Mouse (Mus musculus) limb, embryonic 10.5 days (tissue): Measurements from ENCODE around the gene Sbf2. TPM values are rescaled to one million over a fixed set of nuclear protein-coding genes. Genes with fewer than 3 reads are reported as not detected.
A peak's percentile ranks its signal among the peaks of the same experiment; 100 is the strongest.

ENCODE experiments used
- DNase-seq: peaks from one replicate; pipeline ENCODE4 v3.0.0-alpha.2; 2017; ENCODE audit warnings: low spot score
- H3K27ac ChIP-seq: fragments of 300-500 bp; sonication (generic); 2 replicates; pipeline ENCODE4 v1.5.1; 2016; ENCODE audit warnings: mild to moderate bottlenecking
- H3K27me3 ChIP-seq: fragments of 300-500 bp; sonication (generic); 2 replicates; pipeline ENCODE4 v1.6.1; 2016; ENCODE audit warnings: low read depth, mild to moderate bottlenecking; ENCODE audit not compliant: poor library complexity, severe bottlenecking
- H3K36me3 ChIP-seq: fragments of 300-500 bp; sonication (generic); 2 replicates; pipeline ENCODE4 v1.6.1; 2016; ENCODE audit warnings: mild to moderate bottlenecking, moderate library complexity
- H3K4me1 ChIP-seq: fragments of 300-500 bp; sonication (generic); 2 replicates; pipeline ENCODE4 v1.6.1; 2016
- H3K4me3 ChIP-seq: fragments of 300-500 bp; sonication (generic); 2 replicates; pipeline ENCODE4 v1.5.1; 2016; ENCODE audit warnings: mild to moderate bottlenecking, moderate library complexity
- H3K9me3 ChIP-seq: fragments of 300-500 bp; sonication (generic); replicated peaks from 2 replicates; pipeline ENCODE4 v1.6.1; 2016; ENCODE audit warnings: mild to moderate bottlenecking
- WGBS: fragments of 180-500 bp; shearing (Covaris S2); methylation state at CpG from one replicate; pipeline ENCODE4 v1.1.7; 2016; 5-methylcytosine and 5-hydroxymethylcytosine counted together
- polyA plus RNA-seq: library from polyadenylated mRNA; unstranded; fragments of >200 nt; fragmentation: Nextera tagmentation; extraction: Ambion mirVana; gene quantifications from 2 replicates; pipeline ENCODE4 v1.2.1, GENCODE M21; 2016

Sbf2 gene
- polyA plus RNA-seq, 1 experiment from 2014 or later = 28.7 TPM

- Histone ChIP-seq H3K27me3 (no peaks in the 10 kb centered on the region), H3K36me3 (no peaks in the 10 kb centered on the region), H3K27ac (peak overlapping the region; percentile 91), H3K4me3 (no peak overlapping the region), H3K4me1 (peaks cover 39% of the 10 kb centered on the region), H3K9me3 (no peaks in the 10 kb centered on the region)
- DNase-seq = no peak
- 91% methylated on average over 17 of the region's 17 CpGs for WGBS
Observed at GRCm38 (mm10) chr7:110298739-110299410, 315.8 kb downstream of the Sbf2 start.

DNA sequence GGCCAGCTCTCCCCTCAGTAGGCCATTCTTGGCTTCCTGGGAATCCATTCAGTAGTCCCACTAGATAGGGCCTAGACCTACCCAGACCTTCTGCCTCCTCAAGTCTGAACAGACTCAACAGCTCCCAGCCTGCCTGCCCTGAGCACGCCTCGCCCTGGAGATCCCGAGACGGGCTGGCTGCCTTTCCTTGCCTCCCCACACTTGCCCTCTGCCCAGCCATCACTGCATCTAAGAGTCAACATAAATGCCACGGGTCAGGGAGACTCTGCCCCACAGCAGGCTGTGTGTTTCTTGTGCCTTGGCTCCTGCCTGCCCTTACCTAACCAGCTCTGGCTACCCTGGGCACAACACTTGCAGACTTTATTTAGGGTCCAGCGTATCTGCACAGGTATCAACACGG, 316.6 kb downstream of the Sbf2 start:
- Histone ChIP-seq H3K9me3 (no peaks in the 10 kb centered on the region), H3K27ac (peak overlapping the region; percentile 91), H3K4me3 (no peak overlapping the region), H3K36me3 (no peaks in the 10 kb centered on the region), H3K27me3 (no peaks in the 10 kb centered on the region), H3K4me1 (peaks cover 39% of the 10 kb centered on the region)
- WGBS = 80% methylated on average over 7 of the region's 7 CpGs
- no peak for DNase-seq

DNA sequence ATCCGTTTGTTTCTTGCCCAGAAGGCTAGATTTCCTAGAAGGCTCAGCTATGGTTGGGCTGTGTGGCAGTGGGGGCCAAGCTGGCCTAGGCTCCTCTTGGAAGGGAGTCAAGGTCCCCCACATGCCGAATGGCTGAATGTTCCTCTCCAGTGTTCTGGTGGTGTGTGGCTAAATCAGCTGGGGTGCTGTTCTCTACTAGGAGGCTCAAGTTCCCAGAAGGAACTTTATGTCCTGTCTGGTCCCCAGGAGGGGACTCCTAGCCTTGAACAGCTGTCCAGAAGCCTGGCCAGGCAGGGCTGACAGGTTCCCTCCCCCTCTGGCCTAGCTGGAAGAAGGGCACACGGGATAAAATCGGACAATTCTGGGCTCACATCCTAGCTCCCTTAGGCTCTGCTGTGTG, 317.1 kb downstream of the Sbf2 start:
- no peaks in the 10 kb centered on the region for H3K36me3 ChIP-seq
- H3K27me3 ChIP-seq = no peaks in the 10 kb centered on the region
- no peaks in the 10 kb centered on the region for H3K9me3 ChIP-seq
- DNase-seq = no peak
- peak overlapping the region; percentile 32 for H3K4me3 ChIP-seq
- peaks cover 39% of the 10 kb centered on the region for H3K4me1 ChIP-seq
- WGBS = 49% methylated on average over 4 of the region's 4 CpGs
- peak overlapping the region; percentile 91 for H3K27ac ChIP-seq

GRCm38 (mm10) chr7:110296889-110297603, 317.7 kb downstream of the Sbf2 start:
- peak; percentile 84 for DNase-seq
- Histone ChIP-seq H3K4me1 (peaks cover 39% of the 10 kb centered on the region), H3K36me3 (no peaks in the 10 kb centered on the region), H3K4me3 (peak overlapping the region; percentile 32), H3K27ac (peak overlapping the region; percentile 91), H3K9me3 (no peaks in the 10 kb centered on the region), H3K27me3 (no peaks in the 10 kb centered on the region)
- WGBS = 17% methylated on average over 17 of the region's 17 CpGs

- H3K4me1 ChIP-seq = peaks cover 9% of the 10 kb centered on the region
- H3K27ac ChIP-seq = no peak overlapping the region
- H3K36me3 ChIP-seq = no peaks in the 10 kb centered on the region
- WGBS = 89% methylated on average over 4 of the region's 4 CpGs
- no peaks in the 10 kb centered on the region for H3K9me3 ChIP-seq
- H3K27me3 ChIP-seq = no peaks in the 10 kb centered on the region
- DNase-seq = no peak
- no peak overlapping the region for H3K4me3 ChIP-seq
Observed at GRCm38 (mm10) chr7:110289647-110290046, 325.1 kb downstream of the Sbf2 start.

DNA sequence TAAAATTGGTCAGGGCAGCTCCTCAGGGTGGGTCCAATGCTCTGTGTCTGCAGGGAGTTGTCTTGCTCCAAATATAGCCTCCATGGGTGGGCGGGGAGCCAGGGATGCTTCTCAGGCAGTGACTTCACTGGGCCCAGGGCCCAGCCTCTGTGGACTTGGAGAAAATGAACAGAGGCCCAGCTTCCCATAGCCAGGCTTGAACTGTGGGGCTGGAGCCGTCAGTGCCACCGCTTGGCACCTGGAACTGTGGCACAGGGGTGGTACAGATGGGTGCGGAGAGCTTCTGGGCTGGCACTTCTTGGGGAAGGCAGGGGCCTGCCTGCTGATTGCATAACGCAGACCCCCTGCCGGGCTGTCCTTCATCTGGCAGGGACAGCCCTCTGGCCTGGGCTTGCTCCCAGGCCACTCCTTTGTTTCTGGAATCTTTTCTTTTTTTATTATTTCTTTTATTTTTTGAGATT, 326.0 kb downstream of the Sbf2 start:
- no peak for DNase-seq
- Histone ChIP-seq H3K4me3 (no peak overlapping the region), H3K27me3 (no peaks in the 10 kb centered on the region), H3K27ac (no peak overlapping the region), H3K9me3 (no peaks in the 10 kb centered on the region), H3K4me1 (peaks cover 9% of the 10 kb centered on the region), H3K36me3 (0 out of 2 replicates have a peak, but pooled peaks cover 3% of the 10 kb centered on the region)
- 79% methylated on average over 6 of the region's 6 CpGs for WGBS

DNA sequence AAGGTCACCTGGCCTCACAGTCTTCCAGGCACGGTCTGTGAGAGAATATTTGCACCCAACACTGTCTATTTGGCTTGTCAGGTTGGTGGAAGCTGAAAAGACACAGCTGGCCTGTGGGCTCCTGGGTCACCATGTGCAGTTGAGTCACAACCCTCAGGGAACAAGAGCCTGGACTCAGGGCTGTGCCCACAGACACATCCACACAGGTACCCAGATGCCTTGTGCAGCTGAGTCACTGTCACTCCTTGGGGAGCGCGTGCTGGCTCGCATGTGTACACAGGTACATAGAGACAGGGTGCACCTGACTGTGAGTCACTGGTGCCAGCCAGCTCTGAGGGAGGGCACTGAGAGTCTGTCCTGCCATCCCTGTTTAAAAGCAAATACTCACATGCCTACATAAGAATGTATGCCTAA, 326.5 kb downstream of the Sbf2 start:
- no peak overlapping the region for H3K27ac ChIP-seq
- no peak for DNase-seq

DNA sequence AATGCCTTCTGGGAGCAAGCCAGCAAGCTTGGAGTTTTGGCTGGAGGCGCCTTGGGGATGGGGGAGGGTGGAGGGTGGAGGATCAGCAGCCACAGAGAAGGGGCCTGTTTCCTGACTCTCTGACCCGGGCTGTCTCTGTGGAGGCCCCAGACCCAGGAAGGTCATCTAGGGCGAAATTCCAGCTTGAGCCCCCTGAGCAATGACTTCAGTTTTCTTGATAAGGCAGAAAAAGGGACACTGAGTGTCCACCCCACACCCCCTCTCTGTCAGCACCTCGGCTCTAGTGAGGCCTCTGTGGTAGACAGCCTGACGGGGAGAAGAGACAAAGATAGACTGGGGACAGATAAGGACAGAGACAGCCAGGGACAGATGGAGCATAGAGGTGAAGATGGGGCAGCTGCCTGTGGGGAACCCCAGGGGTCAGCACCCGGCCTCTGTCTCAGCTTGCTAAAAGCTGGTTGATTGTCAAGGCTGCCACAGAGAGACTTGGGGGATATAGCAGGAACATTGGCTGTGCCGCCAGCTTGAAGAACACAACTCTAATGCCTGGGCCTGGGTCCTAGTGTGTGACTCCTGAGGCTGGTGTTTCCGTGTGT, 327.1 kb downstream of the Sbf2 start:
- no peak overlapping the region for H3K4me3 ChIP-seq
- no peaks in the 10 kb centered on the region for H3K9me3 ChIP-seq
- H3K4me1 ChIP-seq = peaks cover 9% of the 10 kb centered on the region
- peak overlapping the region; percentile 67 for H3K27ac ChIP-seq
- peaks cover 7% of the 10 kb centered on the region for H3K36me3 ChIP-seq
- WGBS = 60% methylated on average over 8 of the region's 8 CpGs
- no peak for DNase-seq
- no peaks in the 10 kb centered on the region for H3K27me3 ChIP-seq

More for the DNA sequence above, 326.5 kb downstream of the Sbf2 start:
- Histone ChIP-seq H3K4me1 (peaks cover 9% of the 10 kb centered on the region), H3K9me3 (no peaks in the 10 kb centered on the region), H3K4me3 (no peak overlapping the region), H3K36me3 (0 out of 2 replicates have a peak, but pooled peaks cover 3% of the 10 kb centered on the region), H3K27me3 (no peaks in the 10 kb centered on the region)
- 91% methylated on average over 4 of the region's 4 CpGs for WGBS

GRCm38 (mm10) chr7:110286838-110287475, 327.8 kb downstream of the Sbf2 start:
- peaks cover 9% of the 10 kb centered on the region for H3K4me1 ChIP-seq

GRCm38 (mm10) chr7:110286198-110286732, 328.5 kb downstream of the Sbf2 start:
- H3K4me1 ChIP-seq = peaks cover 9% of the 10 kb centered on the region
- no peaks in the 10 kb centered on the region for H3K9me3 ChIP-seq
- H3K27ac ChIP-seq = no peak overlapping the region
- peaks cover 19% of the 10 kb centered on the region for H3K36me3 ChIP-seq
- H3K27me3 ChIP-seq = no peaks in the 10 kb centered on the region
- DNase-seq = no peak
- H3K4me3 ChIP-seq = no peak overlapping the region
- 84% methylated on average over 8 of the region's 8 CpGs for WGBS

More at GRCm38 (mm10) chr7:110286838-110287475, 327.8 kb downstream of the Sbf2 start:
- peak; percentile 93 for DNase-seq
- H3K27me3 ChIP-seq = no peaks in the 10 kb centered on the region
- peaks cover 12% of the 10 kb centered on the region for H3K36me3 ChIP-seq
- H3K27ac ChIP-seq = peak overlapping the region; percentile 67
- H3K9me3 ChIP-seq = no peaks in the 10 kb centered on the region
- no peak overlapping the region for H3K4me3 ChIP-seq
- 7% methylated on average over 12 of the region's 12 CpGs for WGBS

- no peak overlapping the region for H3K27ac ChIP-seq
- H3K4me3 ChIP-seq = no peak overlapping the region
- DNase-seq = no peak
- peaks cover 9% of the 10 kb centered on the region for H3K4me1 ChIP-seq
- WGBS = 68% methylated on average over 3 of the region's 3 CpGs
- H3K27me3 ChIP-seq = no peaks in the 10 kb centered on the region
- H3K36me3 ChIP-seq = peaks cover 24% of the 10 kb centered on the region
- no peaks in the 10 kb centered on the region for H3K9me3 ChIP-seq
Observed at GRCm38 (mm10) chr7:110285849-110286151, 328.9 kb downstream of the Sbf2 start.

- Histone ChIP-seq H3K27me3 (no peaks in the 10 kb centered on the region), H3K27ac (no peak overlapping the region), H3K36me3 (peaks cover 27% of the 10 kb centered on the region), H3K4me3 (no peak overlapping the region), H3K4me1 (peaks cover 9% of the 10 kb centered on the region), H3K9me3 (no peaks in the 10 kb centered on the region)
- WGBS = 91% methylated on average over 12 of the region's 12 CpGs
- DNase-seq = no peak
Observed at GRCm38 (mm10) chr7:110285076-110285848, 329.5 kb downstream of the Sbf2 start.
